Mouse (Mus musculus) yolk sac, embryonic 10.5 days (tissue): ENCODE measurements at regions not wholly inside any gene's neighbourhood (a gene's known extent, or its start where the extent isn't known, plus 50 kb on each side); places are given as distances from the start of the nearest gene placed in this dataset.
A peak's percentile ranks its signal among the peaks of the same experiment; 100 is the strongest.

Experiments used
- DNase-seq: peaks from one replicate; pipeline ENCODE4 v3.0.0-alpha.2; 2017; ENCODE audit warnings: low spot score

GRCm38 (mm10) chr6:127207308-127207707, 55.3 kb upstream of the Ccnd2 start:
- no peak for DNase-seq

- no peak for DNase-seq
Observed at GRCm38 (mm10) chr6:127213355-127213754, 61.4 kb upstream of the Ccnd2 start.

- no peak for DNase-seq
Observed at GRCm38 (mm10) chr6:127215915-127216314, 63.9 kb upstream of the Ccnd2 start.

- DNase-seq: no peak
Observed at GRCm38 (mm10) chr6:127218634-127219445, 66.8 kb upstream of the Ccnd2 start.

GRCm38 (mm10) chr6:127219446-127219802, 67.4 kb upstream of the Ccnd2 start:
- no peak for DNase-seq

- DNase-seq: no peak
Observed at GRCm38 (mm10) chr6:127226242-127226983, 74.4 kb upstream of the Ccnd2 start.

GRCm38 (mm10) chr6:127236510-127237109, 84.6 kb upstream of the Ccnd2 start:
- DNase-seq: no peak

GRCm38 (mm10) chr6:127237168-127237567, 85.2 kb upstream of the Ccnd2 start:
- DNase-seq: no peak

GRCm38 (mm10) chr6:127239529-127240471, 87.8 kb upstream of the Ccnd2 start:
- no peak for DNase-seq

- DNase-seq: no peak
Observed at GRCm38 (mm10) chr6:127240472-127241375, 88.7 kb upstream of the Ccnd2 start.

GRCm38 (mm10) chr6:127241693-127242425, 89.9 kb upstream of the Ccnd2 start:
- no peak for DNase-seq

GRCm38 (mm10) chr6:127243032-127243431, 91.0 kb upstream of the Ccnd2 start:
- no peak for DNase-seq

- no peak for DNase-seq
Observed at GRCm38 (mm10) chr6:127245814-127246440, 93.9 kb upstream of the Ccnd2 start.

- peak; percentile 13 for DNase-seq
Observed at GRCm38 (mm10) chr6:127246730-127247129, 94.7 kb upstream of the Ccnd2 start.

GRCm38 (mm10) chr6:127247343-127247742, 95.3 kb upstream of the Ccnd2 start:
- DNase-seq: peak; percentile 7

GRCm38 (mm10) chr6:127250181-127250873, 98.3 kb upstream of the Ccnd2 start:
- no peak for DNase-seq

- peak; percentile 11 for DNase-seq
Observed at GRCm38 (mm10) chr6:127250874-127251670, 99.1 kb upstream of the Ccnd2 start.

GRCm38 (mm10) chr6:127251671-127251985, 99.6 kb upstream of the Ccnd2 start:
- DNase-seq: no peak
